Mouse (Mus musculus): ENCODE results near the gene Gfi1b. TPM values are rescaled to one million over a fixed set of nuclear protein-coding genes. Genes with fewer than 3 reads are reported as not detected.

Gene Gfi1b
- polyA plus RNA-seq, 2 experiments: 72.5 to 89.2 TPM

GRCm38 (mm10) chr2:28564380-28564779 lies 57.4 kb downstream of the Gfi1b start:
- TF ChIP-seq CTCF (IDR thresholded peaks at IDR 0.05; ENCODE audit: low read depth): no peak
- TF ChIP-seq EP300 (IDR thresholded peaks at IDR 0.05; ENCODE audit: low read depth): no peak
- no peak overlapping the region for H3K27ac ChIP-seq
- ATAC-seq (ENCODE audit: insufficient read depth) (no peak), DNase-seq (ENCODE audit: low read depth in 3 of 3, low spot score in 3 of 3) (no peak)
- H3K4me3 ChIP-seq (ENCODE audit: insufficient read depth in 1 of 2, low read depth in 2 of 2, low read length in 2 of 2): no peak overlapping the region
- H3K27me3 ChIP-seq (ENCODE audit: control insufficient read depth, insufficient read depth, low read length): no peaks in the 10 kb centered on the region
- H3K4me1 ChIP-seq (replicated peaks; ENCODE audit: control insufficient read depth in 2 of 2, insufficient read depth in 2 of 2, low read length in 1 of 2): no peaks in the 10 kb centered on the region
- no peak overlapping the region for H3K4me2 ChIP-seq (ENCODE audit: low read depth)
- H3K9ac ChIP-seq (replicated peaks): no peak overlapping the region
- 76% methylated on average over 4 of the region's 4 CpGs for WGBS (ENCODE audit: insufficient replicate concordance)
- H3K36me3 ChIP-seq (replicated peaks; ENCODE audit: control insufficient read depth, insufficient read depth, low read depth): peaks cover 12% of the 10 kb centered on the region
- no peaks in the 10 kb centered on the region for H3K9me3 ChIP-seq (ENCODE audit: control insufficient read depth, low read length)

GRCm38 (mm10) chr2:28563830-28564229 lies 58.0 kb downstream of the Gfi1b start:
- no peaks in the 10 kb centered on the region for H3K9me3 ChIP-seq (ENCODE audit: control insufficient read depth, low read length)
- H3K27me3 ChIP-seq (ENCODE audit: control insufficient read depth, insufficient read depth, low read length): no peaks in the 10 kb centered on the region
- DNase-seq (ENCODE audit: low read depth in 3 of 3, low spot score in 3 of 3) (no peak), ATAC-seq (ENCODE audit: insufficient read depth) (no peak)
- no peak overlapping the region for H3K4me2 ChIP-seq (ENCODE audit: low read depth)
- H3K36me3 ChIP-seq (replicated peaks; ENCODE audit: control insufficient read depth, insufficient read depth, low read depth): peaks cover 12% of the 10 kb centered on the region
- H3K27ac ChIP-seq: no peak overlapping the region
- H3K9ac ChIP-seq (replicated peaks): no peak overlapping the region
- H3K4me3 ChIP-seq (ENCODE audit: insufficient read depth in 1 of 2, low read depth in 2 of 2, low read length in 2 of 2): no peak overlapping the region
- no peaks in the 10 kb centered on the region for H3K4me1 ChIP-seq (replicated peaks; ENCODE audit: control insufficient read depth in 2 of 2, insufficient read depth in 2 of 2, low read length in 1 of 2)
- no peak for TF ChIP-seq CTCF (IDR thresholded peaks at IDR 0.05; ENCODE audit: low read depth)
- TF ChIP-seq EP300 (IDR thresholded peaks at IDR 0.05; ENCODE audit: low read depth): no peak

DNA sequence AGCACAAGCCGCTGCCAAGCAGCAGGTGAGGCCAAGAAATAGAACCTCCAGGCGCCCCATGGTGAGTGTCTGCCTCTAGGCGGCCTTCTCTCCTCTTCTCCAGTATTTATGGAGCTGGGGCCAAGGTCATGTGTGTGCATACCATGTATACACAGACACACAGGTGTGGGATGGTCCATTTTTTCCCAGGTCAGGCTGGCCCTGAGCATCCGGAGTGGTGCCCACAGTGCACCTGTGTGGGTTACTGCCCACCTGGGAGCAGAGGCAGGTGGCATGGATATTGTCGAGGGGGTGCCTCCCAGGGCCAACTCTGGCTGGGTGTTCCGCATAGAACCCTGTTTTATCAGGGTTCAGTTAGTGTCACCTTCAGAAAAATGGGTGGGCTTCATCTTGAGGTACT lies 58.5 kb downstream of the Gfi1b start, which contains the start of gene Cel:
Gene Cel, minus strand, starts transcription at position 101 of the 400 bp plus-strand sequence.
- H3K4me3 ChIP-seq (ENCODE audit: insufficient read depth in 1 of 2, low read depth in 2 of 2, low read length in 2 of 2): no peak within 1 kb of the TSS
- H3K9me3 ChIP-seq (ENCODE audit: control insufficient read depth, low read length): no peaks in the 10 kb centered on the region
- ATAC-seq (ENCODE audit: insufficient read depth): no peak
- 63% methylated on average over 6 of the region's 6 CpGs for WGBS (ENCODE audit: insufficient replicate concordance)
- no peak within 1 kb of the TSS for H3K27ac ChIP-seq
- no peaks in the 10 kb centered on the region for H3K27me3 ChIP-seq (ENCODE audit: control insufficient read depth, insufficient read depth, low read length)
- no peak within 1 kb of the TSS for H3K9ac ChIP-seq (replicated peaks)
- no peak for DNase-seq (ENCODE audit: low read depth in 3 of 3, low spot score in 3 of 3)
- H3K36me3 ChIP-seq (replicated peaks; ENCODE audit: control insufficient read depth, insufficient read depth, low read depth): peaks cover 12% of the 10 kb centered on the region
- no peaks in the 10 kb centered on the region for H3K4me1 ChIP-seq (replicated peaks; ENCODE audit: control insufficient read depth in 2 of 2, insufficient read depth in 2 of 2, low read length in 1 of 2)
- H3K4me2 ChIP-seq (ENCODE audit: low read depth): no peak within 1 kb of the TSS
- TF ChIP-seq EP300 (IDR thresholded peaks at IDR 0.05; ENCODE audit: low read depth) (no peak), CTCF (IDR thresholded peaks at IDR 0.05; ENCODE audit: low read depth) (no peak)

Small RNA genes within 50 kb of the gene (microRNA-seq; reads per million reads assigned to microRNA genes)
- not detected for gene Gm22824

Other genes with a start within 250 kb of the Gfi1b start
- gene Ppp1r26, start 175.2 kb downstream of the Gfi1b start, polyA plus RNA-seq (2012; rRNA removed): 0.15 and 0.19 TPM in 2 replicates
- gene Ppp1r26, start 175.2 kb downstream of the Gfi1b start, polyA plus RNA-seq (2014; fragmentation: Nextera tagmentation; extraction: Ambion mirVana): 0.04 and 0.11 TPM in 2 replicates
- gene 1700007K13Rik, start 155.7 kb downstream of the Gfi1b start, polyA plus RNA-seq (2012; rRNA removed): not detected in 2 replicates
- gene 1700007K13Rik, start 155.7 kb downstream of the Gfi1b start, polyA plus RNA-seq (2014; fragmentation: Nextera tagmentation; extraction: Ambion mirVana): 0.24 TPM in 1 of 2 replicates, not detected in the other
- gene Mrps2, start 153.9 kb downstream of the Gfi1b start, polyA plus RNA-seq (2012; rRNA removed): 19.8 and 20.2 TPM in 2 replicates
- gene Mrps2, start 153.9 kb downstream of the Gfi1b start, polyA plus RNA-seq (2014; fragmentation: Nextera tagmentation; extraction: Ambion mirVana): 21.4 and 24.6 TPM in 2 replicates
- gene Gbgt1, start 125.1 kb downstream of the Gfi1b start, polyA plus RNA-seq (2012; rRNA removed): 0.31 and 0.52 TPM in 2 replicates
- gene Gbgt1, start 125.1 kb downstream of the Gfi1b start, polyA plus RNA-seq (2014; fragmentation: Nextera tagmentation; extraction: Ambion mirVana): 0.15 and 0.29 TPM in 2 replicates
- gene Gm10134, start 115.9 kb downstream of the Gfi1b start, polyA plus RNA-seq (2012; rRNA removed): not detected in 2 replicates
- not detected in 2 replicates for gene Gm10134, start 115.9 kb downstream of the Gfi1b start, polyA plus RNA-seq (2014; fragmentation: Nextera tagmentation; extraction: Ambion mirVana)
- gene Ralgds, start 108.9 kb downstream of the Gfi1b start, polyA plus RNA-seq (2012; rRNA removed): 2.0 and 2.1 TPM in 2 replicates
- gene Ralgds, start 108.9 kb downstream of the Gfi1b start, polyA plus RNA-seq (2014; fragmentation: Nextera tagmentation; extraction: Ambion mirVana): 1.5 and 2.1 TPM in 2 replicates
- 0.10 and 0.19 TPM in 2 replicates for gene Cel, start 58.6 kb downstream of the Gfi1b start, polyA plus RNA-seq (2012; rRNA removed)
- 0.39 TPM in 1 of 2 replicates, not detected in the other for gene Cel, start 58.6 kb downstream of the Gfi1b start, polyA plus RNA-seq (2014; fragmentation: Nextera tagmentation; extraction: Ambion mirVana)
- gene Gtf3c5, start 38.2 kb downstream of the Gfi1b start, polyA plus RNA-seq (2012; rRNA removed): 10.0 and 11.6 TPM in 2 replicates
- gene Gtf3c5, start 38.2 kb downstream of the Gfi1b start, polyA plus RNA-seq (2014; fragmentation: Nextera tagmentation; extraction: Ambion mirVana): 7.6 and 9.0 TPM in 2 replicates
- 4.5 and 5.4 TPM in 2 replicates for gene Tsc1, start 19.2 kb upstream of the Gfi1b start, polyA plus RNA-seq (2012; rRNA removed)
- 5.3 and 7.5 TPM in 2 replicates for gene Tsc1, start 19.2 kb upstream of the Gfi1b start, polyA plus RNA-seq (2014; fragmentation: Nextera tagmentation; extraction: Ambion mirVana)
- 1.3 and 2.2 TPM in 2 replicates for gene Spaca9, start 77.7 kb upstream of the Gfi1b start, polyA plus RNA-seq (2012; rRNA removed)
- gene Spaca9, start 77.7 kb upstream of the Gfi1b start, polyA plus RNA-seq (2014; fragmentation: Nextera tagmentation; extraction: Ambion mirVana): 2.0 and 2.5 TPM in 2 replicates
- 0.11 and 0.18 TPM in 2 replicates for gene Ak8, start 78.2 kb upstream of the Gfi1b start, polyA plus RNA-seq (2012; rRNA removed)
- gene Ak8, start 78.2 kb upstream of the Gfi1b start, polyA plus RNA-seq (2014; fragmentation: Nextera tagmentation; extraction: Ambion mirVana): 0.24 and 0.32 TPM in 2 replicates
- 3.1 and 4.2 TPM in 2 replicates for gene Gtf3c4, start 218.4 kb upstream of the Gfi1b start, polyA plus RNA-seq (2012; rRNA removed)
- 5.6 and 6.1 TPM in 2 replicates for gene Gtf3c4, start 218.4 kb upstream of the Gfi1b start, polyA plus RNA-seq (2014; fragmentation: Nextera tagmentation; extraction: Ambion mirVana)
- gene Ddx31, start 218.4 kb upstream of the Gfi1b start, polyA plus RNA-seq (2012; rRNA removed): 2.6 and 3.5 TPM in 2 replicates
- gene Ddx31, start 218.4 kb upstream of the Gfi1b start, polyA plus RNA-seq (2014; fragmentation: Nextera tagmentation; extraction: Ambion mirVana): 5.0 and 5.7 TPM in 2 replicates